Mouse (Mus musculus) CD4-positive, CD25-positive, alpha-beta regulatory T cell, adult 2 months (primary cell): ENCODE data around the gene Olfr548-ps1.

Experiments
- DNase-seq: peaks from one replicate; pipeline ENCODE4 v3.0.0-alpha.2; 2012; ENCODE audit warnings: low read depth, low spot score

Olfr548-ps1 gene

GRCm38 (mm10) chr7:102573174-102573830 lies 32.6 kb downstream of the Olfr548-ps1 start:
- DNase-seq: no peak

GRCm38 (mm10) chr7:102575998-102576397 lies 35.3 kb downstream of the Olfr548-ps1 start:
- no peak for DNase-seq

- DNase-seq: no peak
Observed at GRCm38 (mm10) chr7:102591786-102592185, 51.1 kb downstream of the Olfr548-ps1 start, which contains the start of gene Olfr551. TSS of gene Olfr551 (minus strand) at chr7:102591886.
